Mouse (Mus musculus) ES-CJ7 (cell line): ENCODE measurements around the gene Arid1b.

Experiments
- DNase-seq: peaks from one replicate; pipeline ENCODE4 v3.0.0; 2011; ENCODE audit warnings: low read depth, low spot score

The Arid1b gene

DNA sequence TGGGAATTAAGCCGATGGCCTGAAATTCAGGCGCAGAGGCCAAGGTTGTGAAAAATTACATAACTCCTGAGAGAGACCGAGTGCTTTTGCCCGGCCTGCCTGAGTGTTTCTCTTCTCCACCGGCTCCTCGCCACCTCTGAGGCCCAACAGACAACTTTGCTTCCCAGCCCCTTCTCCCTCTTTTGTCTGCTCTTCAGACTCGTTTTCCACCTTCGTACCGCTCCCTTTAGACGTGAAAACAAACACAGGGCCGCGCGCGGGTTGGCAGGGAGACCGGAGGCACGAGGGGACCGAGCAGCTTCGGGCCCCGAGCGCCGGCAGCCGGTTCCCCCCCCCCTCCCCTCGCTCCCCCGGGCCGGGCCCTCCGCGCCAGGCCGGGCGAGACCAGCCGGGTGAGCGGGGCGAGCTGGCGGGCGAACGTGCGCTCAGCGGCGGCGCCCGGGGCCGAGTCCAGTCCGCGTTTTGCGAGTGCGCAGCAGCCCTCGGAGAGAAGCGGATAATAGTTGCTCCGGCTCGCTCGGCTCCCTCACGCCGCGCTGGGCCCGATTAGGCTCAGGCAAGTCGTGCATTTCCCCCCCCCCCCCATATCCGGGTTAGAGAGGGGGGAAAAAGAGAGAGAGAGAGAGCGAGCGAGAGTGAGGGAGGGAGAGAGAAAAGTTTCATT, at the start of gene Arid1b:
TSS of gene Arid1b (plus strand) at position 493 of the 664 bp plus-strand sequence.
- DNase-seq = peak; percentile 61

DNA sequence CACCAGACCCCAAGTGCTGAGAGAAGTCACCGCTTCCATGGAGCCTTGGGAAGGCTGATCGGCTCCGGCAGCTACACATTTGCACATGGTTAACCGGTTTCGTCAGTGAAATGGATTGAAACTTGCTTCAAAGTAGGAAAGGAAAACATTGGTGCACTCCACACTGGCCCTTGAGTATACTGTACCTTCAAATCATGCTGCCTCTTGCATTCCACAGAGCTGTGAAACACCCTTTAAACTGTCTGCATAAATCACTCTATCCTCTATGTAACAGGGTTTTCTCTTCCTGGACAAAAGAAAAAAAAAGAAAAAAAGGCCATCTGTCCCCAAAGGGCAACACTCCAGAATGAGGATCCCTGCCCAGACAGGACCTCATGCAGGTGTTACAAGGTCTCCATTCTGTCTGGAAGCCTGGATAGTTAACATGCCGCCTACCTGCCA, 48.8 kb upstream of the Arid1b start:
- DNase-seq = no peak

DNA sequence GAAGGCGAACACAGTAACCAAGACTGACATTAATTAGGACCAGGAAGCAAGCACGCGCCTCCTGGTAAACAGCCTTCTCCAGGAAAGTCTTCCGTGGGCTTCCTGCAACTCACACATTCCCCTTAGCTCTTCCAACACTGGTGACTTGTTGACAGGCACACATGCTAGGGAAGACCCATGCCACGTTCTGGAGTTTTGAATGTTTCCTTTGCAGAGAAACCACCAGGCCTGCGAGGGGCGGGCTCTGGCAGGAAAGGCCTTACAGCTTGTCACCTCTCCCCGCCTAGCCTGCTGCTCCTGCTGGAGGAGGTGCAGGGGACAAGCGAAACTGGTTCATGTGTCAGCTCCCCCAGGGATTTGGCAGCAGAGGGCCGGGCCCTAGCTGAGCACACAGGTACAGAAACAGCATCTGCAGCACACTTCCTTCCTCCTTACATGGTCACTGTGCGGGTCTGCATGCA, 48.2 kb upstream of the Arid1b start:
- peak; percentile 38 for DNase-seq

DNA sequence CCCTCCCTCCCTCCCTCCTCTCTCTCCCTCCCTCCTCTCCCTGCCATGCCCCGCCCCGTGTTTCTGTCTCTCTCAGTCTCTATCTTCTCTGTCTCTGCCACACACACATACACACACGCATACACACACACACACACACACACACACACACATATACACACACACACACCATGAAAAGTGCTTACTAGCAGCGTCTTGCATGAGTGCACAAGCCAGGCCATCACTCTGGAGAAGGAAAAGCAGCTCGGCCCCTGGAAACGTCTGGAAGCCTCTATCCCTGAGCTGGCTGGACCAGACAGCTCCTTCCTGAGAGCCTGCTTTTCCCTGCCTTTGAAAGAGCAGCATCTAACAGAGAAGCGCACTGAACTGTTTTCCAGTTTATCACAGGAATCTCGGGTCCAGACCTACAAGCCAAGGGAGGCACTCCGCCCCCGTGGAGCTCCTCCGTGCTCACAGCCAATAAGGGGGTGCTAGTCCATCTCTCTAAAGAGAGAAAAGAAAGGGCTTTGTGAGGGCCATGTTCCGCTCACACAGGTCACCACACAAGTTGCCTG, 47.6 kb upstream of the Arid1b start:
- no peak for DNase-seq

- DNase-seq = no peak
Observed at GRCm38 (mm10) chr17:4947013-4947412, 47.1 kb upstream of the Arid1b start.

- DNase-seq = no peak
Observed at GRCm38 (mm10) chr17:4947439-4947838, 46.7 kb upstream of the Arid1b start.

- DNase-seq = peak; percentile 89
Observed at GRCm38 (mm10) chr17:4948501-4948900, 45.6 kb upstream of the Arid1b start.

DNA sequence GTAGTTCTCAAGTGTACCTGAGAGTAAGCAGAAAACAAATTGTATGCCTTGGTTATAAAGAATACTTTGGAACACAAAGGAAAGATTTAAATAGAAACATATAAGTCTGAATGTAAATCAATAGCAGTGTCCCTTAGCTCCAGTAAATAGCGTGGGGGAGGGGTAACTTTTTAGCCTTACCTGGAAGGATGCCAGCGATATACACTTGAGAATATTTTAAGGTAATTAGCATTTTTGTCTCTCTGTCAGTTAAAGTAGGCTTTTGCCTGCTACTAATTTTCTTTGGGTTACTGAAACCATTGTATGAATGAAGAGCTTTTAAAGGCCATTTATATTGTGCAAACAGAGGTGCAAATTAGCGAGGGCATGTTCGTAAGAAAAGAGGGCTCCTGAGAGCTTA, 39.7 kb upstream of the Arid1b start:
- DNase-seq = no peak

DNA sequence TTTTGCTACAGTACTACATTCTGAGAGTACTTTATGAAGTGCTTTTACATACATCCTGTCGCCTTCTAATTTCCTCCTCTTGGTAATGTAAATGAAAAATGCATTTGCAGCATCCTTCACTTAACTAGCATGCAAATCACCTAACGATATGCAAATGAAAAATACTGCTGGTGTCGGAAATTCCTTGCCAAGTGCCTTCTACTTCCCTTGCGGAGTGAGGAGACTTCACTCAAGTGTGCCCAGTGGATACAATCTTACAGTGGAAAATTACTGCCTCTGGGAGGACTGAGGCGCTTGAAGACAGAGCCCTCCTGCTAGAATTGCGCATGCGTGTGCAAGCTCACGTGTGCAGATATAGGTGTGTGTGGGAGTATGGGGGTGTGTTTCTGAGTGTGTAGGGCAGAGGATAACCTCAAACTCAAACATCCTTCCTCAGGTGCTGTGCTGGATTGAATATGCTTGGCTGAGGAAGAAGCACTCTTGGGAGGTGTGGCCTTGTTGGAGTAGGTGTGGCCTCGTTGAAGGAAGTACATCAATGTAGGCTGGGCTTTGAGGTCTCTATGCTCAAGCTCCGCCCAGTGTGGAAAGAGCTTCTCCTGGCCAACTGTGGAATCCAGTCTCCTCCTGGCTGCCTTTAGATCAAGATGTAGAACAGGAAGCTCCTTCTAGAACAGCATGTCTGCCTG, 29.8 kb upstream of the Arid1b start:
- DNase-seq = peak; percentile 70

DNA sequence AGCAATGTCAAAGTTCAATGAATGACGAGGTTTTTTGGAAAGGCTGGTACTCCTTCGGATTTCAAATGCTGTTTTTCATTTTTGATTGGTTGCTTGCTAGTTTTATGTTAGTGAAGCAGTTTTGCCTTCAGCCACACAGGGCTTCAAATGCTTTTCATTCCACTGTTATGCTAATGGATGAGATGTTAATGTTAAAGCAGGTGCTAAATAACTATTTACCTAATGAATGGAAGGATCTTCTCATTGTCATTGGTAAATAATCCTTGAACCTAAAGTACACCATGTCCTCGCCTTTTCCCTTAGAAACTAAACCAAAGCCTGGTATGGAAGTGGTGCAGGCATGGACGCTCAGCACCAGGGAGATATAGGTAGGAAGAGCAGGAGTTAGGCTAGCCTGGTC, 26.9 kb upstream of the Arid1b start:
- DNase-seq = peak; percentile 51

GRCm38 (mm10) chr17:4968035-4968434, 26.1 kb upstream of the Arid1b start:
- DNase-seq = no peak

DNA sequence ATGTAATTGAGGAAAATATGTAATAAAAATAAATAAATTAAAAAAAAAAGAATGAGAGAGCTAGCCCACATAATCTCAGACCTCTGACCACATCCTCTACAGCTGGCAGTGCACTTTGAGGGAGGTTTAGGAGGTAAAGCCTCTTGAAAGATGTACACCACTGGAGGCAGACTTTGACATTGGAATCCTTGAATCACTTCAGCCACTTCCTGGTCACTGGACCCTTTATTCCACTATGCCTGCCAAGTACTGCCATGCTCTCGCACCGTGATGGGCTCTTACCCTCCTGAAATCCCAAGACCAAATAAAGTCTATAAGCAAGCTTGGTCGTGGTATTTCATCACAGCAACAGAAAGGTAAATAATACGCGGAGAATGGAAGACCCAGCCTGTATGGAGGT, 25.3 kb upstream of the Arid1b start:
- DNase-seq = peak; percentile 13

GRCm38 (mm10) chr17:4972261-4972660, 21.9 kb upstream of the Arid1b start:
- no peak for DNase-seq

DNA sequence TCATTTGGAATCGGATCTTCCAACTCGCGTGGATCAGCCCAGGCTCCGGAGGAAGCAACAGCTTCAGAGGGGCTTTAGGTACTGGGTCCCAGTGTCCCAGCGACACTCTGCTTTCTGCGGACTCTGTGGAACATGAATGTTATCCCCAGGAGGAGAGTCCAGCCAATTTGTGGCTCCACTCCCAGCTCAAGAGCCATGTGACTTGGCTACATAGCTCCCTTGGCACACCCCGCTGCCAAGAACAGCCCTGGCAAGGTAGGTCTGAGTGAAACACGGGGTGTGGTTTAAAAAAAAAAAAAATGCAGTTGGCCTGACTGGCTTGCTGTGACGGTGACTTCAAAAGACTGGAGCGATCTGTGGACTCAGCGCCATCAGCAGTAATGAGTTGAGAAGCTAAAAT, 19.4 kb upstream of the Arid1b start:
- no peak for DNase-seq

GRCm38 (mm10) chr17:4980151-4980550, 14.0 kb upstream of the Arid1b start:
- no peak for DNase-seq

GRCm38 (mm10) chr17:4982819-4983218, 11.3 kb upstream of the Arid1b start:
- DNase-seq = no peak

- DNase-seq = peak; percentile 67
Observed at GRCm38 (mm10) chr17:4984691-4985090, 9.4 kb upstream of the Arid1b start.

GRCm38 (mm10) chr17:4990911-4991560, 3.1 kb upstream of the Arid1b start:
- DNase-seq = no peak

- DNase-seq = no peak
Observed at GRCm38 (mm10) chr17:4991600-4991999, 2.5 kb upstream of the Arid1b start.

- DNase-seq = no peak
Observed at GRCm38 (mm10) chr17:4993497-4993839, 664 bp upstream of the Arid1b start.

- DNase-seq = no peak
Observed at GRCm38 (mm10) chr17:4994504-4994812, 326 bp downstream of the Arid1b start.

- DNase-seq = peak; percentile 34
Observed at GRCm38 (mm10) chr17:4994813-4995560, 855 bp downstream of the Arid1b start.
